Mouse (Mus musculus) kidney, adult 2 months (tissue): Measurements from ENCODE around the gene Pdcd6.

Source experiments
- CTCF ChIP-seq: fragments of 200-500 bp; conservative IDR thresholded peaks from 2 replicates; pipeline ENCODE4 v1.5.1; 2011; ENCODE audit warnings: low read depth, mild to moderate bottlenecking, control low read depth, low read length, moderate library complexity, mixed read lengths; ENCODE audit not compliant: insufficient read depth, insufficient read length
- POLR2A ChIP-seq: fragments of 200-500 bp; IDR thresholded peaks from one replicate; pipeline ENCODE4 v1.6.1; 2011; ENCODE audit warnings: low read depth, low read length, control low read depth

DNA sequence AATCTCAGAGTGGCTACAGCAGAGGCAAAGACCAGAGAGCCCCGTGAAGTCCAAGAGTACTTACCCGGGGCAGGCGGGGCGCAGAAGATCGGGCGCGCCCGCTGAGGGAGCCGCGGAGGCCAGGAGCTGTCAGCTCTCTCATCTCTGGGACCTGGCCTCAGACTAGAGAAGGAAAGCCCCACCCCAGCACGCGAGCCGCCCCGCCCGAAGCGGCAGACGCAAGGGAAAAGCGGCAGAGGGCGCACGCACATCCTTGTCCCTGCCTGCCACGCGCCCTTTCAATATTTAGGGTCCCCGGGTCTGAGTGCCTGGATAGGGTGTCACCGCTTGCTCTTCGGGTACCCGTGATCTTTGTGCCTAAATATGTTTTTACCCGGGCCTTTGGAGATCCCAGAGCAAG lies 25.2 kb downstream of the Pdcd6 start, which contains the start of gene Ahrr:
- TF ChIP-seq POLR2A (no peak), CTCF (peak; percentile 27; the same call in 1 of the 2 replicates)
